ENCODE assay signal across 18 mouse cellular contexts in genomic region chr5:25211872-25212271, GRCm38 (mm10). TPM values are rescaled to one million over a fixed set of nuclear protein-coding genes. Genes with fewer than 3 reads are reported as not detected.
DNase-seq lines count a peak whose midpoint lies in the region.
"Had no signal": no experiment of that assay in that cellular context is flagged by ENCODE, and none has a peak within 500 bp of the region (broad histone marks: within the 10 kb centered on the region; RNA-seq: fewer than 3 reads in every experiment).

No protein-coding gene starts in this region.

- intact Hi-C loops in heart, postnatal 36 days (cut with DNase I) = no loop called here
- intact Hi-C loops in left cerebral cortex, postnatal 4 days (cut with DNase I) = no loop called here

- peak; percentile 48 for DNase-seq in heart, adult 11 months
- no peak for DNase-seq in heart, postnatal 36 days
- DNase-seq in left cerebral cortex, adult 18-20 months (ENCODE audit: low spot score in 2 of 2) = peak; percentile 17 to 39
- no peak for DNase-seq in left cerebral cortex, postnatal 4 days
- peak; percentile 10 to 30 for DNase-seq in layer of hippocampus, adult 8-10 months (ENCODE audit: low spot score in 2 of 2)
- DNase-seq in cerebellum, adult 11 months = no peak
- no peak for DNase-seq in thymus, postnatal 14 days
- DNase-seq: adrenal gland, adult 2 months; adrenal gland, postnatal 25 days; cerebellum, adult 8-10 months; cerebellum, postnatal 25 days; gastrocnemius, postnatal 36 days; heart, adult 18-20 months; heart, postnatal 10 days had no signal

RNA-seq across cellular contexts. Expression of gene Galnt11, which starts 9.8 kb away (rescaled TPM):
- total RNA-seq in heart, postnatal 36 days (2021) = 10 to 100 TPM; 22.1 to 22.6 TPM
- total RNA-seq in left cerebral cortex, adult 18-20 months (2021) = 10 to 100 TPM; 41.2 to 45.3 TPM
- 10 to 100 TPM; 36.8 to 38.6 TPM for total RNA-seq in left cerebral cortex, postnatal 4 days (2021)
- 10 to 100 TPM; 38.5 to 50.2 (median 43.6) TPM for total RNA-seq in layer of hippocampus, adult 8-10 months (2022)

RNA-seq across cellular contexts. Expression of gene E130116L18Rik, which starts 11.1 kb away (rescaled TPM):
- total RNA-seq in heart, postnatal 36 days (2021) = not detected
- total RNA-seq in left cerebral cortex, adult 18-20 months (2021) = not detected
- total RNA-seq in left cerebral cortex, postnatal 4 days (2021) = not detected
- not detected for total RNA-seq in layer of hippocampus, adult 8-10 months (2022)
- total RNA-seq: adrenal gland, adult 2 months; adrenal gland, postnatal 25 days; CH12.LX; gastrocnemius, adult 8-10 months; gastrocnemius, postnatal 36 days; heart, adult 18-20 months; heart, postnatal 10 days; hematopoietic stem cell, adult 5-6 weeks; hindbrain, postnatal 0 days had no signal

RNA-seq across cellular contexts. Expression of gene Galntl5, which starts 30.6 kb away (rescaled TPM):
- not detected for total RNA-seq in heart, postnatal 36 days (2021)
- total RNA-seq in left cerebral cortex, adult 18-20 months (2021) = not detected
- not detected for total RNA-seq in left cerebral cortex, postnatal 4 days (2021)
- total RNA-seq in layer of hippocampus, adult 8-10 months (2022) = not detected
- total RNA-seq: adrenal gland, adult 2 months; adrenal gland, postnatal 25 days; CH12.LX; gastrocnemius, adult 8-10 months; gastrocnemius, postnatal 36 days; heart, adult 18-20 months; heart, postnatal 10 days; hematopoietic stem cell, adult 5-6 weeks; hindbrain, postnatal 0 days had no signal

Comparison
In these comparisons a context has a peak if more than half of its experiments do, and no peak if none do; other contexts are left out.
1. DNase-seq: peak in heart, adult 11 months (single experiment), left cerebral cortex, adult 18-20 months (2 of 2) and layer of hippocampus, adult 8-10 months (2 of 2); none in heart, postnatal 36 days (0 of 2), left cerebral cortex, postnatal 4 days (single experiment), cerebellum, adult 11 months (single experiment) and thymus, postnatal 14 days (single experiment).